Mouse (Mus musculus) liver, embryonic 14.5 days (tissue): ENCODE data around the gene Serbp1. TPM values are rescaled to one million over a fixed set of nuclear protein-coding genes. Genes with fewer than 3 reads are reported as not detected.

Experiments
- ATAC-seq: fragments of 200-750 bp; cut with Nextera tagmentation; 2 replicates; pipeline ENCODE4 v1.8.0; 2017; ENCODE audit warnings: moderate number of reproducible peaks, mild to moderate bottlenecking, moderate library complexity; ENCODE audit not compliant: insufficient read depth
- DNase-seq, 3 experiments: peaks; one replicate each; pipeline ENCODE4 v3.0.0-alpha.2; 2012 to 2013; ENCODE audit warnings: low read depth in 3 of 3, low spot score in 3 of 3
- H3K27ac ChIP-seq: fragments of 300-500 bp; sonication (generic); 2 replicates; pipeline ENCODE4 v1.5.1; 2014; ENCODE audit warnings: moderate library complexity, mild to moderate bottlenecking, control low read depth, inconsistent platforms
- H3K27me3 ChIP-seq: fragments of 300-500 bp; sonication (generic); 2 replicates; pipeline ENCODE4 v1.6.1; 2014; ENCODE audit warnings: mild to moderate bottlenecking, low read length, moderate library complexity; ENCODE audit not compliant: control insufficient read depth, insufficient read depth
- H3K36me3 ChIP-seq: fragments of 300-500 bp; sonication (generic); replicated peaks from 2 replicates; pipeline ENCODE4 v1.6.1; 2014; ENCODE audit warnings: low read depth; ENCODE audit not compliant: control insufficient read depth, insufficient read depth
- H3K4me1 ChIP-seq, 2 experiments: fragments of 200-500 bp in 1 of 2; fragments of 300-500 bp in 1 of 2; sonication (generic) in 1 of 2; replicated peaks; 2 replicates each; pipeline ENCODE4 v1.6.1; 2012 to 2014; ENCODE audit warnings: antibody characterized with exemption in 1 of 2, inconsistent platforms in 1 of 2, low read length in 1 of 2; ENCODE audit not compliant: control insufficient read depth in 2 of 2, insufficient read depth in 2 of 2
- H3K4me2 ChIP-seq: fragments of 300-500 bp; sonication (generic); 2 replicates; pipeline ENCODE4 v1.6.1; 2014; ENCODE audit warnings: low read depth, mild to moderate bottlenecking, control low read depth, moderate library complexity
- H3K4me3 ChIP-seq, 2 experiments: fragments of 200-500 bp in 1 of 2; fragments of 300-500 bp in 1 of 2; sonication (generic) in 1 of 2; 2 replicates each; pipeline ENCODE4 v1.5.1; 2012 to 2014; ENCODE audit warnings: low read depth in 2 of 2, low read length in 2 of 2, mild to moderate bottlenecking in 2 of 2, control low read depth in 1 of 2, inconsistent platforms in 1 of 2, moderate library complexity in 1 of 2; ENCODE audit not compliant: insufficient read depth in 1 of 2
- H3K9ac ChIP-seq: fragments of 300-500 bp; sonication (generic); replicated peaks from 2 replicates; pipeline ENCODE4 v1.6.1; 2014; ENCODE audit warnings: mild to moderate bottlenecking, control low read depth, moderate library complexity
- H3K9me3 ChIP-seq: fragments of 300-500 bp; sonication (generic); 2 replicates; pipeline ENCODE4 v1.6.1; 2016; ENCODE audit warnings: low read length, mixed read lengths; ENCODE audit not compliant: control insufficient read depth
- CTCF ChIP-seq: IDR thresholded peaks from 2 replicates; pipeline ENCODE4 v1.5.1; 2016; ENCODE audit warnings: antibody characterized with exemption, low read depth, control low read depth
- EP300 ChIP-seq: IDR thresholded peaks from 2 replicates; pipeline ENCODE4 v1.6.1; 2016; ENCODE audit warnings: antibody characterized with exemption, low read depth
- WGBS: fragments of 180-500 bp; shearing (Covaris S2); extraction: QIAGEN DNeasy Blood & Tissue Kit; methylation state at CpG from one replicate; pipeline ENCODE4 v1.1.7; 2014; ENCODE audit not compliant: insufficient replicate concordance; 5-methylcytosine and 5-hydroxymethylcytosine counted together
- polyA plus RNA-seq, 2 experiments: library from polyadenylated mRNA; depleted of rRNA in 1 of 2; stranded (reverse) in 1 of 2; unstranded in 1 of 2; fragments of >200 nt; fragmentation: Nextera tagmentation in 1 of 2; extraction: Ambion mirVana in 1 of 2; gene quantifications; 2 replicates each; pipeline versions ENCODE4 v1.2.1 to v1.2.3; 2012 to 2014

The Serbp1 gene
- polyA plus RNA-seq, 2 experiments: 336 to 339 TPM

- H3K4me2 ChIP-seq: peak overlapping the region; percentile 69
- peaks cover 12% of the 10 kb centered on the region for H3K36me3 ChIP-seq
- peak overlapping the region; percentile 98 for H3K9ac ChIP-seq
- DNase-seq (peak; percentile 13 to 24 (median 19)), ATAC-seq (peak; percentile 14)
- H3K4me1 ChIP-seq: peaks cover 10 to 16% of the 10 kb centered on the region in 2 experiments
- under 1% methylated on average over 57 of the region's 65 CpGs for WGBS
- H3K27ac ChIP-seq: peak overlapping the region; percentile 59
- TF ChIP-seq EP300: no peak
- no peak for TF ChIP-seq CTCF
- H3K9me3 ChIP-seq: no peaks in the 10 kb centered on the region
- H3K27me3 ChIP-seq: no peaks in the 10 kb centered on the region
- peak overlapping the region; percentile 75 to 97 for H3K4me3 ChIP-seq
Observed at GRCm38 (mm10) chr6:67267408-67268244, 29.6 kb downstream of the Serbp1 start.

GRCm38 (mm10) chr6:67268245-67268612 is 30.3 kb downstream of the Serbp1 start:
- Histone ChIP-seq H3K9me3 (no peaks in the 10 kb centered on the region), H3K27ac (no peak overlapping the region; the same call in 1 of the 2 replicates), H3K9ac (peak overlapping the region; percentile 98), H3K4me3 (peak overlapping the region; percentile 75 to 97), H3K36me3 (peaks cover 16% of the 10 kb centered on the region), H3K4me2 (peak overlapping the region; percentile 69), H3K27me3 (no peaks in the 10 kb centered on the region), H3K4me1 (peaks cover 10 to 16% of the 10 kb centered on the region in 2 experiments)
- WGBS: under 1% methylated on average over 2 of the region's 2 CpGs
- no peak for DNase-seq
- no peak for TF ChIP-seq CTCF
- TF ChIP-seq EP300: no peak
- ATAC-seq: no peak

GRCm38 (mm10) chr6:67268983-67269382 is 31.0 kb downstream of the Serbp1 start:
- no peak for TF ChIP-seq EP300
- TF ChIP-seq CTCF: no peak
- Histone ChIP-seq H3K9ac (peak overlapping the region; percentile 48), H3K4me2 (peak overlapping the region; percentile 69), H3K27me3 (no peaks in the 10 kb centered on the region), H3K36me3 (peaks cover 22% of the 10 kb centered on the region), H3K27ac (no peak overlapping the region), H3K9me3 (no peaks in the 10 kb centered on the region), H3K4me3 (peak overlapping the region; percentile 75 to 97; a peak in 3 of 4 replicates), H3K4me1 (peaks cover 10 to 16% of the 10 kb centered on the region in 2 experiments)
- ATAC-seq: no peak
- no peak for DNase-seq
- 2% methylated on average over 1 of the region's 1 CpGs for WGBS

- Histone ChIP-seq H3K9me3 (no peaks in the 10 kb centered on the region), H3K4me2 (peak overlapping the region; percentile 69), H3K27ac (no peak overlapping the region), H3K9ac (peak overlapping the region; percentile 48), H3K36me3 (peaks cover 27% of the 10 kb centered on the region), H3K4me1 (peaks cover 10 to 16% of the 10 kb centered on the region in 2 experiments), H3K27me3 (no peaks in the 10 kb centered on the region), H3K4me3 (peak overlapping the region; percentile 6 to 75; a peak in 3 of 4 replicates)
- DNase-seq (peak; percentile 25 to 43 (median 26)), ATAC-seq (no peak)
- TF ChIP-seq CTCF: no peak
- TF ChIP-seq EP300: no peak
- WGBS: 8% methylated on average over 2 of the region's 2 CpGs
Observed at GRCm38 (mm10) chr6:67269459-67269858, 31.5 kb downstream of the Serbp1 start.

- no peak overlapping the region for H3K4me2 ChIP-seq
- TF ChIP-seq EP300 (no peak), CTCF (no peak)
- H3K4me3 ChIP-seq: no peak overlapping the region
- no peak for DNase-seq
- peaks cover 78% of the 10 kb centered on the region for H3K36me3 ChIP-seq
- H3K4me1 ChIP-seq: peaks cover 0 to 4% of the 10 kb centered on the region in 2 experiments; a peak in 2 of 4 replicates
- no peak overlapping the region for H3K27ac ChIP-seq
- no peak for ATAC-seq
- no peaks in the 10 kb centered on the region for H3K27me3 ChIP-seq
- no peaks in the 10 kb centered on the region for H3K9me3 ChIP-seq
- WGBS: 82% methylated on average over 5 of the region's 5 CpGs
- no peak overlapping the region for H3K9ac ChIP-seq
Observed at GRCm38 (mm10) chr6:67277944-67278343, 40.0 kb downstream of the Serbp1 start.
